Mouse (Mus musculus) pancreas, adult 10 weeks (tissue): Measurements from ENCODE around the gene Fam76a. TPM values are rescaled to one million over a fixed set of nuclear protein-coding genes. Genes with fewer than 3 reads are reported as not detected.

Experiments
- polyA plus RNA-seq: library from polyadenylated mRNA; stranded (reverse); fragments of 350-450 nt; fragmentation: Illumina TruSeq; extraction: RNeasy Lipid Tissue Mini Kit (QIAGEN cat#74804); gene quantifications from one replicate; pipeline ENCODE4 v1.2.3, GENCODE M21; 2015; ENCODE audit warnings: low read depth, low replicate concordance; ENCODE audit not compliant: insufficient read depth

Gene Fam76a
- 5.7 TPM for polyA plus RNA-seq

GRCm38 (mm10) chr4:132922558-132923008 lies at the start of gene Fam76a:
TSS of gene Fam76a (minus strand) at chr4:132922558.

DNA sequence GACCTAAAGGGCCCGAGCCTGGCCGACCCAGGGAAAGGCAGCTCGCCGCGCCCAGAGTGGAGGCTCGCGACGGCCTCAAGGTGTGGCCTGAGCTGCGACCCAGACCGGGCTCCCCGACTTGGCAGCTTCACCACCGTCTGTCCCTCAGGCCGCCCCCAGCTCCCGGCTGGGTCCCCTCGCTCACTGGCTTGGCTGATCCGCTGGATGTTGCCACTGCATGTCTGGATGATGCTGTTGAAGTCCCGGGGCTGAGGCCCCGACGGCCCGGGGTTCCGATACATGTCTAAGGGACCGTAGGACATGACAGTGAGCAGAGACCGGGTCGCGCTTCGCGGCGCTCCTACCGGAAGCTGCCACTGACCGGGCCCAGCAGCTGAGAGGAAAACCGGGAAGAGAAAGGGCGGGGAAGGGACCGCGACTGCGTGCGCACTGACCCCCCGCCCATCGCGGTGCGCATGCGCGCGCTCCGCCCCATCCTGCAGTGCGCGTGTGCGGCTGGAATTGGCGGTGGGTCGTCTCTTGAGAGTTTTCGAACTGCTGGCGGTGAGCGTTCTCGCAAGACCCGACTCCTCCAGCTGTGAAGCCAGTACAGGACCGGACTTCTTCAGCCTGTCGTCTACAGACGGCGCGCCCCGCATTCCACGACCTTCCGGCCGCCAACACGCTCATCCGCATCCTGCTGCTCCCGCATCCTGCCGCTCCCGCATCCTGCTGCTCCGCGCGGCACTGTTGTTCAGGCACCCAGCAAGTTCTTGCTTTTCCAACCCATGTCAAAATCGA lies 38.1 kb downstream of the Fam76a start, which contains the start of gene Stx12:
Stx12 (minus strand) TSS at position 446 of the 780 bp plus-strand sequence.

Other genes with a start within 250 kb of the Fam76a start
- gene Xkr8, start 190.0 kb downstream of the Fam76a start, polyA plus RNA-seq, result 0.42 TPM
- gene Smpdl3b, start 165.3 kb downstream of the Fam76a start, polyA plus RNA-seq, result 1.2 TPM
- 2.0 TPM for gene Rpa2, start 154.2 kb downstream of the Fam76a start, polyA plus RNA-seq
- 1.3 TPM for gene Themis2, start 126.2 kb downstream of the Fam76a start, polyA plus RNA-seq
- 4.2 TPM for gene Ppp1r8, start 79.4 kb downstream of the Fam76a start, polyA plus RNA-seq
- 9.8 TPM for gene Stx12, start 38.0 kb downstream of the Fam76a start, polyA plus RNA-seq
- 0.46 TPM for gene Fgr, start 51.5 kb upstream of the Fam76a start, polyA plus RNA-seq
- gene Ahdc1, start 88.7 kb upstream of the Fam76a start, polyA plus RNA-seq, result 5.5 TPM
- 12.5 TPM for gene Wasf2, start 207.9 kb upstream of the Fam76a start, polyA plus RNA-seq